Mouse (Mus musculus): ENCODE results near the gene Gm7347.
"Not testable (repeated sequence)": the region's sequence is repeated elsewhere in the genome, so short reads cannot be mapped to it uniquely, and the experiment has no call there.

DNA sequence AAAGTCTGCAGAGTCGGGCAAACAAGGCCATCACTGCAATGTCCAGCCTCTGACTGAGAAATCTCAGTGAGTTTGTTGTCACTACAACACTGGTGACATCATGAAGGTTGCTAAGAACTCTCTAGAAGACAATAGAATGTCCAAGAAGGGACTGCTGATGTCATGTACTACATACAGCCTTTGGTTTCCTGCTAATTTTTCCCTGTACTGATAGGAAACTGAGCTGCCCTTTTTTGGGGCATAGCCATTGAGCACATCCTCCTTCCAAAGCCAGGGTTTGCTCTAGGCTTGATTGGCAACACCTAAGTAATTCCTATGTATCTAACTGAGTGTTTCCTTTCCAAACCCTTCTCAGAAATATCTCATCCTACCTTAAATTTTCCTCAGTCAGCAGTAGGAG, 30.8 kb upstream of the Gm7347 start, which contains the start of gene Gm10471:
- TF ChIP-seq CTCF (IDR thresholded peaks at IDR 0.05; ENCODE audit: low read depth); EP300 (optimal IDR thresholded peaks at IDR 0.05): not testable (repeated sequence)
